Mouse (Mus musculus) B cell, adult (primary cell): ENCODE data around the gene Olfr1509. TPM values are rescaled to one million over a fixed set of nuclear protein-coding genes. Genes with fewer than 3 reads are reported as not detected.

ENCODE experiments used
- total RNA-seq: library from RNA; stranded (reverse); gene quantifications from 4 replicates; pipeline ENCODE4 v1.2.4, GENCODE M21; 2023; ENCODE audit not compliant: inconsistent age

Olfr1509 gene
- not detected in 4 replicates for total RNA-seq

DNA sequence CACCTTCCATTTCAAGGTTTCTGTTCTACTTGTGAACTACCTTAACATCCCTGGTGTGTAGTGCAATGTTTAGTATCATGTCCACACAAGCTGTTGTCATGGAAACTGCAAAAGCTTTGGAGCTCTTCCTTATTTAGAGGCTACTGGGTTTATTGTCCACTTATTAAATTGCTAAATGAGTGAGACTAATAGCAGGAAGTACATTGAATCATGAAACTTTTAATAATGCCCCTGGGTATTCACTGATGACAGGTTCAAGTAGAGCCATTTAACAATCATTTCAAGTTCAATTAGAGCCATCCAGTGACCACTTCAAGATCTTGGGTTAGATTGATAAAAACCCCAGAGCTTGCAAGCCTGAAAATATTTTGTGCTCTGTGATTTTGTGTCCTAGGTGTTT, at the start of gene Olfr1509:
TSS of gene Olfr1509 (plus strand) at position 301 of the 400 bp plus-strand sequence.

DNA sequence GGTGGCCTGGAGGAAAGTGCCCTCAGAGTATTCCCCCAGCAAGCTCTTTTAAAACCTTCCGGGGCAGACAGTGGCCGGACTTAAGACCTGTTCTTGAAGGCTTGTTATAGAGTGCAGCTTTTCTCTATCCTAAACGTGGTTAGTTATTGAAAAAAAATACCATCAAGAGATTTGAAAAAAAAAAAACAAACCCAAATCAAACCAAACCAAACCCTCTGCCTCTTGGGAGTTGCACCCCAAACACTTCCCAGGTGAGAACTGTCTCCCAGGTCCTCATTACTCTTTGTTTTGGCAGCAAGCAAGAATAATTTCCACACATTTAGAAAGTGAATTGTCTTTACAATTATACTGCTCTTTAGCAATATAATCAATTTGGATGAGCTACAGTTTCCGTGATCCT, 45.5 kb upstream of the Olfr1509 start, which contains the start of gene Olfr1511:
TSS of gene Olfr1511 (minus strand) at position 101 of the 400 bp plus-strand sequence.

DNA sequence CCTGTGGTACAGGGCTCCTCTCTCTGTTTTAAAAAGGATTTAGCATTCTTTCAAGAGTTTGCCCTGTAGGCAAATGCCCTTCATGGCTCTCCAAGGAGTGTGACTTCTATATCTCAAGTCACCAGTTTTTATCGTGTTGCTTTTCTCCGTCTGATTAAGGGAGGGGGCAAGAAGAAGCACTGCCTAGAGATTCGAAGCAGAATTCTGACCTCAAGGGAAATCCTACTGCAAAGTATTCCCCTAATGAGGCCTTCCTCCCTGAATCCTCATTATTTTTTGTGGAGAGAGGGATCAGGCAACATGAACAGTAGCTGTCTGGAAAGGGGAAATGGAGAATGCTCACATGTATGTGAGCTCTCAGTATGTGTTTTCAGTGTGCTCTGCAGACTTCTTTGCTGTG, 28.5 kb upstream of the Olfr1509 start, which contains the start of gene Olfr1510:
TSS of gene Olfr1510 (minus strand) at position 101 of the 400 bp plus-strand sequence.

GRCm38 (mm10) chr14:52467395-52467794, 24.6 kb downstream of the Olfr1509 start, which contains the start of gene Olfr1508:
Olfr1508 (minus strand) TSS chr14:52467495.

DNA sequence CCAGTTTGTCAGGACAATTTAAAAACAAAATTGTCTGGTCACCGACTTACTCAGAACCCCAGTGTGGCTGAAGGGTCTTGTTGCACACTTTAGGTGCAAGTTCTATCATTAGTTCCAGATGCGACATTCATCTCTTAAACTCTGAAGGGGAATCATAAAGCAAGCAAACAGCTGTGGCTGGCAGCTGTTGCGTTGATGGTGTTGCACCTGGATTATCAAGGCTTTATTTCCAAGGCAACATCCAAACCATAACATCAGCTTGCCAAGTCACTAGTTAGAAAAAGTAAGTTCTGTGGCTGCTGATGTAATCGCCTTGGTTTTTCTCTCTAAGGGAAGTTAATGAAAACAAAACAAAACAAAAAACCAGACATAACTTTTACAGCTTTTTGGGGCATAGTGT, 52.7 kb downstream of the Olfr1509 start, which contains the start of gene Olfr1507:
TSS of gene Olfr1507 (minus strand) at position 234 of the 400 bp plus-strand sequence.

Other genes with a start within 250 kb of the Olfr1509 start
- gene Supt16, start 245.6 kb upstream of the Olfr1509 start, total RNA-seq: 73.4 to 77.5 TPM (median 74.6 TPM) in 4 replicates
- 287 to 302 TPM (median 291 TPM) in 4 replicates for gene Chd8, start 185.2 kb upstream of the Olfr1509 start, total RNA-seq
- gene Tox4, start 163.8 kb upstream of the Olfr1509 start, total RNA-seq: 107 to 135 TPM (median 120 TPM) in 4 replicates
- gene Rab2b, start 163.4 kb upstream of the Olfr1509 start, total RNA-seq: 18.0 to 20.2 TPM (median 19.3 TPM) in 4 replicates
- gene Mettl3, start 137.9 kb upstream of the Olfr1509 start, total RNA-seq: 63.1 to 65.7 TPM (median 64.2 TPM) in 4 replicates
- 0.13 to 0.21 TPM (median 0.20 TPM) in 4 replicates for gene Sall2, start 114.2 kb upstream of the Olfr1509 start, total RNA-seq
- not detected in 4 replicates for gene Olfr1513, start 86.6 kb upstream of the Olfr1509 start, total RNA-seq
- not detected in 4 replicates for gene Olfr1512, start 63.8 kb upstream of the Olfr1509 start, total RNA-seq
- not detected in 4 replicates for gene Olfr1511, start 45.6 kb upstream of the Olfr1509 start, total RNA-seq
- gene Olfr1510, start 28.6 kb upstream of the Olfr1509 start, total RNA-seq: not detected in 4 replicates
- gene Olfr1508, start 24.5 kb downstream of the Olfr1509 start, total RNA-seq: not detected in 4 replicates
- gene Olfr1507, start 52.8 kb downstream of the Olfr1509 start, total RNA-seq: not detected in 4 replicates